Mouse (Mus musculus) inflammation-experienced regulatory T-cells, adult 6 months (primary cell): ENCODE data around the gene Pax8. TPM values are rescaled to one million over a fixed set of nuclear protein-coding genes. Genes with fewer than 3 reads are reported as not detected.

ENCODE experiments used
- ATAC-seq: one replicate; pipeline ENCODE4 v1.8.0; 2017
- polyA plus RNA-seq, 3 experiments: library from polyadenylated mRNA; unstranded; fragments of 100-300 nt; shearing (Covaris generic); gene quantifications; one replicate each; pipeline ENCODE4 v1.2.1; 2017

Pax8 gene
- polyA plus RNA-seq, 3 experiments from 2014 or later, result not detected

DNA sequence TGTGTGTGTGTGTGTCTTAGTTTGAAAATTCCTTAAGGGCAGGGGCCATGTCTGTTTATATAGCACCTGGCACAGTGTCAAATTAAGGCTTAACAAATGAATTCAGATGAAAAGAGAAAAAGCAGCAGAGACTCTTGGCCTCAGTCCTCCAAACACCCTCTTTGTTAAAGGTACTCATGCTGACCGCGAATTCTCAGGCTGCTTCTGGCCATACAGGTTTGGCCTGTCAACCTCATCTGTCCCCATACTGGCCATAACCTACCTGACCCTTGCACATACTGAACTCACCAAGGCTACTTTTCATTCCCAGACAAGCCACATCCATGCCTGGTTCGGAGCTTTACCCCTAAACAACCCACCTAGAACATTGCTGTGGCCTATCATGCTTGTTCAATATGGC lies 62.2 kb downstream of the Pax8 start:
- no peak for ATAC-seq

DNA sequence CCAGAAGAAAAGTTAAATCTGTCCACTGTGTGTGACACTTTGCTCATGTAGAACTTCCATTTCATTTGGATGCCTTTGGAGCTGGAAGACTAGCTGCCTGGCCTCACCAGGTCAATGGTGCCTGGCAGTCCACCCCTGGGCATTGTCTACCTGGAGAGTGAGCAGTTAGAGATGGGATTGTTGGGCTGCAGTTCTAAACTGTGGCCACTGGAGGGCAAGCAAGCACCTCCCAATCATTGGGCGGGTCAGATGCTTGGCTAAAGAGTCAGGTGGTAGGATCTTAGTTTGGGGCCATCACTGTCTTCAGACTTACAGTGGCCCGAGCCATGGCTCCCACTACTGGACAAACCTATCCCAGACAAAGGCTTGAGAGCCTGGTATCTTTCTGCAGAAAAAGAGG lies 66.2 kb downstream of the Pax8 start:
- ATAC-seq, result peak; percentile 71

DNA sequence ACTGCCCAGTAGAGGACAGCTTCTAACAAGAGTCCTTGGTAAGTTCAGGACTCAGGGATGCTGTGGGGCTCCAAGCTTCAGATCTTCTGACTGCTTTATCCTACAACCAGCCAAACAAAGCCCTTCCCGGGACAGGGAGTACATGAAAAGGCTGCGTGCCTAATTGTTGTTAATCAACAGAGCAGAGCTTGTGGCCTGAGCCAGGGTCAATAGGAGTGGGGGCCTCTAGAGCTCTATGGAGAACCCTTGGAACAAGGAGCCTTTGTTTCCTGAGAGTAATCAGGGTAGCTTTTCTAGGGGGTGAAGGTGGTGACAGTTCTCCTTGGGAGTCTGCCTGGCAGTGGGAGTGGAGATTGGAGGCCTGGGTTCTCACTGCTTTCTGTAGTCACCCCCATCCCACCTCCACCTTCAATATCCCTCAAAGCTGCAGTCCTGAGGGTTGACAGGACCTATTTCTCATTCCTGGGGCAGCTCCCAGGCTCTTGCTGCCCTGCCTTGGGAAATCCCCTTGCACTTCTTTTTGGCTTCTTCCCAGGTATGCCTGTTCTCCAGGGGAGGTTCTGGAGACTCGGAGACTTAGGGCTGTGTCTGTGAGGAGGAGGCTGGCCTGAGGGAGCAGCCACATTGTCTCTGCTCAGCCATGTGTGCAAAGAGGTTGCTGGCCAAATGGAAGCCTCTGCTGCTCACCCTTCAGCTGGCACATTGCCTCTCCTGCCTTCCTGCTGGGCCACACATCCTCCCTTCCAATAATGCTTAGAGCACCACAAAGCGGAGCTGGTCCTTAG lies 67.5 kb downstream of the Pax8 start:
- ATAC-seq, result no peak

DNA sequence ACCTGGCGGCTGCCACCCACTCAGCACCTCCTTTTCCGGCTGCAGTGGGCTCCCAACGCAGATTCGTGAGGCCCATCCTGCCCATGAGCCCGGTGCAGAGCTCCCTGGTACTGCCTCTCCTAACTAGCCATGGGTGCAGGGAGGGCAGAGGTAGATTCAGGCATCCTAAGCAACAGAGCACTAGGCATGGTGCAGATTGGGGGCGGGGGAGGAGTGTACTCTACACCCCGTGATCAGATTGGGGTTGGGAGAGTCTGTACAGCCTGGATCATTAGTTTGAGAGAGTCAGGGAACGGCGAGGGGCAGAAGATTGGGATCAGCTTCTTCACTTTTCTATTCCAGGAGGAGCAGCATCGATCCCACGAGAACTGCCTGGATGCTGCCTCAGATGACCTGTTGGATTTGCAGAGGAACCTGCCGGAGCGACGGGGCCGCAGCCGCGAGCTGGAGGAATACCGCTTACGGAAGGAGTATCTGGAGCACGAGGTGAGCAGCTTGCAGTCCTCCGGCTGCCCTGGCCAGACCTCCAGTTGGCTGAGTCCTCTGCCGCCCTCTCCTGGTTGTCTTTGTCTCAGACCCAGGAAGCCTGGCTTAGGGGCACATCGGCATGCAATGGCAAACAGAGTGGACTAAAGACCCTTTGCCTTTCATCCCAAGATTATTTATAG lies 69.9 kb downstream of the Pax8 start:
- ATAC-seq, result peak; percentile 27

DNA sequence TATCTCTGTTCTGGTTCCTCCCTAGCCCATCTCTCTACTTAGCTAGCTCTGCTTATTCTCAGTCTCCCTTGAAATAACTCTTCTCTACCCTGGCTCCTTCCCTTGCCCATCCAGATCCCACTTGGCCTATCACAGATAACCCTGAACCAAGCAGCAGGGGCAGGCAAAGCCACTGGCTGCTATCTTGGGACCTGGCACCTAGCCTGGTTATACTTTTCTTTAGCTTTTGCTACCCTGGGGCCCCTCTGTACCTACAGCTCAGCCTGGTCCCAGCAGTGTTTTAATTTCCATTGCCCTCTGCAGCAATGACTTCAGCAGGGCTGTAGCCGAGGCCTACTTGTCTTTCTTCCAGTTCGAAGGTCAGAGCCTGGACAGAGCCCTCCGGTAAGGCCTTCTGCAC lies 74.7 kb downstream of the Pax8 start:
- no peak for ATAC-seq

DNA sequence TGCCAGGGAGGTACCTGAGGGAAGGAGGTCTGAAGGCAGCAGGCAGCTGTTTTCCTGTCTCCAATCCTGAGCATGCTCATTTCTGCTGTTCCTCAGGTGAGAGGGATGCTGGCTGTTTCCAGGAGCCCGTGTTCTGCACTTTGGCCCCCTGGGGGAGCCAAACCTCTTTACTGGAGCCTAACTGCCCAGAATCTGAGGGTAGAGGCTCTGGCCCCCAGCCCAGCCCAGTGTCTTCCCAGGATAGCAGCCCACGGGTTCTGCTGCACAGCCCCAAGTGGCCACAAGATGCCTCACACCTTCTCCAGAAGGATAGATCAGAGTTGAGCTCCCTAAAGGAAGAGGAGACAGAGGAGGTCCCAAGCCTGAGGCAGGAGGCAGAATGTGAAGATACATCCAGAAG lies 78.3 kb downstream of the Pax8 start:
- ATAC-seq, result no peak

DNA sequence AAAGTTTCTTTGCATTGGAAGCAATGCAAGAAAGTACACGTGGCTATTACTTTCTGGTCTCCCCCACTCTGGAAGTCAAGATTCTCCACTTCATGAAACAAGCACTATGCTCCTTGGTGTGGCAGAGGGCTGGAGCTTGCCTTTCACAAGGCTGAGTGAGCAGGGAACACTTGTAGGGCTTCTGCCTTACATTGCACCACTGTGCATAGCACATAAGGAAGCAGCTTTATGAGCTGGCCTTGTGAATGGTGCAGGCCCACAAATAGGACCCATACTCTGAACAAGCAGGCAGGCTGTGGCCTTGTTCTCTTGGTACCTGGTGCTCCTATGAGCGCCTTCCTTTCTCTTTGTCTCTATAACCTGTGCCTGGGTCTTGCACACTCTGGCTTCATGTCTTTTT lies 82.1 kb downstream of the Pax8 start:
- no peak for ATAC-seq

DNA sequence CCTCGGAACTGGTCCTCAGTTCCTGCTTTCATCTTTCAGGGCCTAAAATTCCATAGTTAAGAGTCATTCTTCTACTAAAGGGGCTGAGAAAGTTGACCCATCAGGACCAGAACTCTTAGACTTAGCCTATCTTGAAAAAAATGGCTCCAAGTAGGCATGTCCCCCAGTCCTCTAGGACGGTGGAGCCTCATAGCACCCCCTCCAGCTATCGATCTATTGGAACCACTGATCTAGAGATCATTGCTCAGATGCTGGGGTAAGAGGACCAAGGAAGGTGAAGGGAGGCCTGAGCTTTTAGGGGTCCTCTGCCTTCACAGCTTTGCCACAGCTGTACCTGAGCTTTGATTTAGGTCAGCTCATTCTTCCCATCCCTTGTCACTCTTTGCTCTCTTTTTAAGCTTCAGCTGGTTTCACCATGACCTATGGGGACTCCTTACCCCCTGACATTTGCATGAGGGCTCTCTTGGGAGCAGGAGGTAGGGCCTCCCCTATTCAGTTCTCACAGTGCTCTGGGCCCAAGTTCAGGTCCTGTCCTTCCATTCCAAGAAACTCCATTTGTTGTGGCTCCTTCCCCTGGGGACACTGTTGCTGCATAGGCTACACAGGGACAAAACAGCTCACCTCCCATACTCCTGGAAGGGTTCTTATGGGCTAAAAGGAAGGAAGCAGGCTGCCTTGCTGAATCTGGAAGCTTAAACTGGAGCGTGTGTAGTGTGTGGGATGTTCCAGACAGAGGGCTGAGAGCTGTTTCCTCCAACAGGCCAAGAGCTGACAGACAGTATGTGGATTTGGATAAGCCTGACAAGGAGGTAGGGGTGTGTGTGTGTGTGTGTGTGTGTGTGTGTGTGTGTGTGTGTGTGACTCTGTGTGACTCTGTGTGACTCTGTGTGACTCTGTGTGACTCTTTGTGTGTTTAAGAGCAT lies 87.8 kb downstream of the Pax8 start:
- no peak for ATAC-seq

DNA sequence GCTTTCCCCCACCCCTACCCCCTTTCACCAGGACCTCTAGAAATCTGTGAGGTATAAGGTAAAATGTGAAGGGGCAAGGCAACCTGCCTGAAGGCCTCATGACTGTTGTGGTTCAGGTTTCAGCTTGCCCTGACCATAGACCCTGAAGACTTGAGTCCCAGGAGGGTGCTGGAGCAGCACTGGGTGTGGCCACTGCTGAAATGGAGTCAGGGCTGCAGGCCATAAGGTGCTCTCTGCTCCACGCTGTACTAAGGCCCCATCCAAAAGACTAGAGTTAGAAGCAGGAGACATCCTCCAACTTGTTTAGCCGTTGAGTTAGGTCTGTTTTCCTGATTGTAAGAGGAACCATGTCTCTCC lies 88.5 kb downstream of the Pax8 start:
- ATAC-seq, result no peak

DNA sequence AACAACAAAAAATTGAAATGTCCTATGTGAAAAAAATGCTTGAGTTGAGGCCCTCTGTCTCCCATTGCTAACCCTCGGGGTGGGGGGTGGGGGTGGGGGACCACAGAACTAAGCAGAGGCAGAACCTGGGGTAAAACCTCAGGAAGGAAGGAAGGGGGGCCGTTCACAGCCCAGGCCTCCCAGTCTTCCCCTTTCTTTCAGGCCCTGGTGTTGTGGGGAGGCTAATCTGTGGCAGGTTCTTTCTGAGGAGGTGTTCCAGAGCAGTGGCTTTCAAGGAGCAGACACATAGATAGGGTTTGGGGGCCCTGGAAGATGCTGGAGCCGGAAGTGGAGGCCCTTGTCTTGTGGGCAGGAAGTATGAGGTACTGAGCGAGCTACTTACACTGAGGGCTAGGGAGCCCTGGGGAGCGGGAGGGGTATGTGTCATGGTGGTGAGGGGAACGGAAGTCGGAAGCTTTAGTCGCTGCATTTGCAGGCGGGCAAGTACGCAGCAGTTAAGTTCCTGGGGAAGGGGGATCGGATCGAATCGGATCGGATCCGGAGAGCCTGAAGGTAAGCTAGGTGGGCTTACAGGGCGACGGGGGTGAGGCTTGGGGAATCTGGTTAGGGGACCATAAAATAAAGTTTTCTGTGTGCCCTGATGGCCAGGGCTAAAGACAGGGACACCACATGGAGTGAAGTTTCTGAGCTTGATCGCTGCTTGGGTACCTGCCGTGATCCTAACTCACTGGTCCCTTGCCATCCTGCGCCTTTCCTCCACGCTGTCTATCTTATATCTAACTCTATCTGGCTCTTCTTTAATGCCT lies 89.0 kb downstream of the Pax8 start:
- peak; percentile 80 for ATAC-seq

DNA sequence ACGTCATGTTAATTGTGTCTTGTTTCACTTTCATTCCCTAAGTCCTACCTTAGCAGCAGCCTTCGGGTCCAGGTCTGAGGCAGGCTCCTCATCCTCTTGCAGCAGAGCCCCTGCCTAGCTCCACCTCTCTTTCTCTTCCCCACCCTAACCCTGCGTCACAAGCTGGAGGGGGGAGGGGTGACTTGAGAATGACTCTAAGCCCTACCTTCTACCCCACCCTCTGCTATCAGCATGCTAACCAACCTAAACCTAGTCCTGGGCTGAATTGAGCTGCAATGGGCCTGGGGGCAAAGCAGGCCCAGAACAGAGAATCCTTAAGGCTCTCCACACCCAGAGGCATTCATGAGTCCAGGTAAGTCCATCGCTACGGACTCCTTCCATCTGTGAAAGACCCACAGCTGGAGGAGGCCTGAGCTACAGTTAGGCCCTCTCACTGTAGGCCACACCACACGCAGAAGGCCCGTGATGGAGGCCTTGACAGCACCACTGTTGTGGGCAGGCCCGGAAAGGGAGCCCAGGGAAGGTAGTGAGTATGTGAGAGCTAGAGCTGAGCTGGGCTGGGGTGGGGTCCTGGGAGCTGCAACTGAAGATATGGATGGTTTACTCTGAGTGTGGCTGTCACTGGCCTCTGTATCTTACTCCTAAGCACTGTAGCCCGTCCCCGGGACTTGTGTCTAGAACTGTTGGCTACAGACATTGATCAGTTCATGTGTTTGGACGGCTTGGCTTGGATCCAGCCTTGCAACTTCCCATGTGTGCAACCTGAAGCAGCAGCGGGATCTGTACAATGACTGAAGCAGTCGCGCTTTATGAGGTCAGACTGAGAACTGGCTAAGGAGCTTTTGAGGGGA lies 90.1 kb downstream of the Pax8 start:
- ATAC-seq, result peak; percentile 77

DNA sequence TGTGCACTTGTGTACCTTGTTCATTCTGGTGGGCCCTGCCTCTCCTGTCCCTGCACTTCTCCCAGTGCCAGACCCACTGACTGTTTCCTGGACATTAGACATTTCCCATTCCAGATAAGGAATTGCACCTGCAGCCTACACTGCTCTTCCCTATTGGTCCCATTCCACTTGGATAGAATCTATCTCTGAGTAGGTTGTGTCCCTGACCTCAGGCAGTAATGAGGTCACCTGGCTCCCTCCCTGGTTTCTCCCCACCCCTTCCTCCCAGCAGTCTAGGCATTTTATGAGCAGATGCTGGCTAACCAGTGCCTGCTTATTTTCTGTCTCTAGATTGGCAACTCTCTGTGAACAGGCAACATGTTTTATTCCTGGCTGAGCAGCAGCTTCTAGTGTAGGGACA lies 91.0 kb downstream of the Pax8 start:
- no peak for ATAC-seq

DNA sequence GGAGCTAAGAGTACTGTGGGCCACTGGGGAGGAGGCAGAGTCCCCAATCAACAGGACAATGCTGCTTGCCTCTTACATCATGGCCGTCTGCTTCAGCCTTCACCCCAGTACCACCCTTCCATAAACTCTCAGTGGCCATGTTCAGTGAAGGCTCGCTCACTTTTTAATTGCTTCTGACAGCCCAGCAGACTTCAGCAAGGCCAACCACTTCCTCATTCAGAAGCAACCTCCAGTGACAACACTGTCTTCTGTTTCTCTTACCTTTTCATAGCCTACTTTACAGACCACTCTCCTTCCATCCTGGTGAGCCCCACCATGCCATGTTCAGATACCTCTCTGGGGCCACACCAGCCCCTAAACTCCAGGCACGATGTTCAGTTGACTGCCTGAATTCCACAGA lies 91.8 kb downstream of the Pax8 start:
- no peak for ATAC-seq

DNA sequence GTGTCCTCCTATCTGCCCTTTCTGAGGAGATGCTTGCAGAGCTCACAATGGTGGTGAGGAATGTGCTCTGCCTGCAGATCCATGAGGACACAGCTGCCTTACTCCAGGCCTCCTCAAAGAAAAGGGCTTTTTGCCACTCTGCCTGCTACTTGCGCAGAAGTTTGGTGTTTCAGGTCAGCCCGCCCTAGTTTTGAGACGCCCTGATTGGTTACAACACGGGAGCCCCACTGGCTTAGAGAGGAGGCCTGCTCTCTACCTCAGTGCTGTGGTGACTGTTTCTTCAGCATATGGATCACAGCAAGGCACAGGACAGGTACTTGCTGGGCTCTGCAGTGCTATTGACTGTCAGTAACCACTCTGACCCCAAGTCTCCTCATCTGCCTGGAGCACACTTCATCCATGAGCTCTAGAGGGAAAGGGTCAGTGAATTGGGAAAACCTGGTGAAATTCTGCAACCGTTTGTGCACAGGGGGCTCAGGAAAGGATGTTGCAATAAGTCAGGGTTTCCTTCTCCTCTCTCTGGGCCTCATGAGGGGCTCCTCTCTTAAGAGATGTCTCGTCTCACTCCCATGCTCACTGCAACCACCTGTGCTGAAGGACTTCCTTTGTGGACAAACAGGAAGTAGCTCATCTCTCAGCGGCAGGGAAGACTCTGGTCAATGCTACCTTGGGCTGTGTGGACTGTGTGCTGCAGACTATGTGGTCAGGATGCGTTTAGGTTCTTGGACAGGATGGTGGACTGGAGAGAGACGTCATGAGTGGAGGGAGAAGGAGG lies 92.8 kb downstream of the Pax8 start:
- no peak for ATAC-seq

DNA sequence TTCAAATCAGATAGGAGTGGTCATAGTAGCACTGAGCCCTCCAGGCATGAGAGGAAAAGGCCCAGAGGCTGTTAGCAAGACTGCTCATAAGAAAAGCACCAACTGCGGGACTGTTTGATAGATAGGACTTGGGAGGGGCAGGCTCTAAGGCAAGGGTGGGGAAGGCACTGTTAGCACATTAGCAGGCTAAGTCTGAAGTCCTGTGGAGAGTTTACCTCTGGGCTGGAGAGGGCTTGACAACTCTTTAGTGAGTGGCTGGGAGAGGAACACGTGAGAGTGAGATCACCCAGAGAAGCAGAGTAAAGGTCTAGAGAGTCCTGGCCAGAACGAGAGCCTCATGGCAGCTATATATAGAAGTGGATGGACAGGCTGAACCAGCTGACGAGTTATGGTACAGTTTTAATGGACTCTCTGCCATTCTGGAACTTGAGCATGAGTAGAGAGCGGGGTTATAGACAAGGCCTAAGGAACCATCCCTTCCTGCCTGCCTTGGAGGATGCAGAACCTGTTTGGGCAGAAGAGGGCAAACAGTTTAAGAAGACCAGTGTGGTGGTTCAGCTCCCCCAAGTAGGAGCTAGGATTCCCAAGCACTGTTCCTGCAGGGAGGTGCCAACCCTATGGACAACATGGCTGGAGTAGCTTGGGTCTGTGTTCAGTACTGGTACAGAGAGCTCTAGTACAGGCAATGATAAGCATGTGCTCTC lies 96.5 kb downstream of the Pax8 start:
- ATAC-seq, result no peak

Other genes starting within 250 kb of the Pax8 start
- not detected for gene Il1f5, start 198.6 kb downstream of the Pax8 start, polyA plus RNA-seq
- gene Il1f10, start 184.4 kb downstream of the Pax8 start, polyA plus RNA-seq, result not detected
- 1 to 10 TPM in 2 of 3 experiments, under 1 TPM in 1; 0.57 to 1.3 (median 1.1) TPM for gene Il1rn, start 138.7 kb downstream of the Pax8 start, polyA plus RNA-seq
- gene Psd4, start 108.0 kb downstream of the Pax8 start, polyA plus RNA-seq, result 10 to 100 TPM; 85.2 to 93.8 (median 89.3) TPM